Mouse (Mus musculus) CD8-positive naive resting alpha-beta T cell, adult 57 days (primary cell): ENCODE results near the gene Lgmn. TPM values are rescaled to one million over a fixed set of nuclear protein-coding genes. Genes with fewer than 3 reads are reported as not detected.

Source experiments
- total RNA-seq: library from RNA; stranded (reverse); gene quantifications from one replicate; pipeline ENCODE4 v1.2.4, GENCODE M21; 2023

Lgmn gene
- total RNA-seq, result 11.6 TPM

DNA sequence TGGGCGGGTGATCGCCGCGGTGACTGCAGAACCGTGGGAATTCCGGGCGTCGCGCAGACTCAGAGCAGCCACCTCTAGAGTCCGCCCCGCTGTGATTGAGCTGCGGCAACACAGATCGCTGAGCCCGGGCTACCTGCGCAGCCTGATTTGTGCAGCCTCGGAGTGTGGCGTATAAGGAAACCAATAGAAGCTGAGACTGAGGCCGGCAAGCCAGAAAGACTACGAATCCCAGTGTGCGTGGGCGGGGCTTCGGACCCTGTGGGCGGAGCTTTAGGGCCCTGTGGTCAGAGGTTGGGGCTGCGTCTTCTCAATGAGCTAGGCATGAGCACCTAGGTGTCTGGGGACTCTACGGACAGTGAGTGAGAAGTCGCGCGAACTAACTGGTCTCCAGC lies at the start of gene Lgmn:
Lgmn (minus strand) TSS at position 182 of the 392 bp plus-strand sequence.

DNA sequence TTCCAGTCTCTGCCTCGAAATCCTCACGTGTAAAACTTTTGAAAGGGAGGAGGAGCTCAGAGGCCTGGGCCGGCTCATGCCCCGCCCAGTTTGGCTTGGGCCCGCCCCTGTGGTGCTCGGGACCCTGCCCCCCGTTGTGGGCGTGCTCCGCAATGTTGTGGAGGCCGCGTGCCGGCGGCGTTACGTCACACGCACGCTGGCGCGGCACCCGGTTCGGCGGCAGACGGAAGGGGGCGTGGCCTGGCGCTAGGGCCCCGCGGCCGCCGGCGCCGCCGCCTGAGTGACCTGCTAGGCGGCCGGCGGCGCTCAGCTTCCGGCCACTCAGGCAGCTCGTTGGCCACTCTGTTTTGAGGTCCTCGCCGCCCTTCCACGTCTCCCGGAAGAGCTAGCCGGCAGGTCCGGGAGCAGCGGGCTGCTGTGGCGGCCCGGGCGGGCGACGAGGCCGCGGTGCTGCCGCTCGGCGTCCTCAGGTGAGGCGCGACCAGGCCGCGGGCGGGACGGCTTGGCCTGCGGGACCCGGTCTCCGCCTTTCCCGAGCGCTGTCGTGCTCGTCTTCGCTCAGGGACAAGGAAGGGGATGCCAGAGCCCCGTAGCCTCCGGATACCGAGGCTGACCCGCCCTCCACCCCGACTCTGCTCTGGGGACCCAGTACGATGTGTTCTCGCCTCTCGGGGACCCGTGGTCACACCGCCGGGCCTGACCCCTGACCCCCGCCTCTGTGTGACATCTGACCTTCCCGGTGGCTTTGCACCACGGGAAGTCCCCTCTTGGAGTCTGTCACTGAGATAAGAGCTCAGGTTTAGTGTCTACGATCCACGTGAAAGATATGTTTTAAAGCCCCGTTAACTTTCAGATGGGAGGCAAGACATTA lies 29.5 kb upstream of the Lgmn start, which contains the start of gene Golga5:
Golga5 (plus strand) TSS at position 242 of the 871 bp plus-strand sequence.

Other genes with a start within 250 kb of the Lgmn start
- gene Rin3, start 156.8 kb downstream of the Lgmn start, total RNA-seq, result 102 TPM
- 40.4 TPM for gene Golga5, start 29.3 kb upstream of the Lgmn start, total RNA-seq
- not detected for gene Chga, start 115.2 kb upstream of the Lgmn start, total RNA-seq